8 mouse cellular contexts compared by ENCODE assay signal in the genomic region with DNA sequence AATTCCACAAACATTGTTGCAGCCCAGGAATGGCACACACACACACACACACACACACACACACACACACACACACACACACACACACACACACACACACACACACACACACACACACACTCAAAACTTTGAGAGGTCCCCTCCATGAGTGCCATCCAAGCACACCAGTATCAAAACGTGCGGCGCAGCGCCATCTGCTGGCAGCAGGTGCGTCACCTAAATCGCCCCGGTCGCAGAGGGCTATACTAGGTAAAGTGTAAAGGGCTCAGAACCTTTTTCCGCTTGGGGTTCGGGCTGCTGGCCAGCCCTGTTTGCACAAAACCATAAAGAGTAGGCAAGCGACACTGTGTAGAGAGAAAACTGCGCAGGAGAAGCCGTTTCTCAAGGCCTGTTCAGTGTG.
A peak's percentile ranks its signal among the peaks of the same experiment; 100 is the strongest.
DNase-seq lines count a peak whose midpoint lies in the region; ATAC-seq lines count a peak whose summit lies in the region.
"Had no signal": no experiment of that assay in that cellular context is flagged by ENCODE, and none has a peak within 500 bp of the region (broad histone marks: within the 10 kb centered on the region; RNA-seq: fewer than 3 reads in every experiment).

No protein-coding gene starts in this region.

- H3K36me3 ChIP-seq in midbrain, embryonic 11.5 days (ENCODE audit: control insufficient read depth, insufficient read depth, low read length) = no peaks in the 10 kb centered on the region
- no peaks in the 10 kb centered on the region for H3K36me3 ChIP-seq in stomach, embryonic 16.5 days (ENCODE audit: control insufficient read depth, insufficient read depth, low read length)

- intact Hi-C loops in left cerebral cortex, postnatal 14 days (cut with DNase I) = loop anchor here (2.0 to 10.0 kb wide), 4 partner anchors 210 to 777 kb away; no protein-coding TSS in a partner anchor

- no peak overlapping the region for H3K4me3 ChIP-seq in midbrain, embryonic 11.5 days (ENCODE audit: low read depth, low read length)
- H3K4me3 ChIP-seq in stomach, embryonic 16.5 days (replicated peaks; ENCODE audit: low read length) = no peak overlapping the region
- H3K4me3 ChIP-seq: megakaryocyte, embryonic 14.5 days had no signal

- no peak overlapping the region for H3K4me2 ChIP-seq in midbrain, embryonic 11.5 days
- H3K4me2 ChIP-seq in stomach, embryonic 16.5 days (ENCODE audit: low read depth, low read length) = no peak overlapping the region

- no peak overlapping the region for H3K9ac ChIP-seq in midbrain, embryonic 11.5 days (ENCODE audit: low read length)
- no peak overlapping the region for H3K9ac ChIP-seq in stomach, embryonic 16.5 days (ENCODE audit: low read length)

- peak; percentile 67 for DNase-seq in adrenal gland, adult 2 months
- peak; percentile 91 to 92 for DNase-seq in cerebellum, postnatal 4 days (ENCODE audit: low spot score in 2 of 2)
- peak; percentile 85 for DNase-seq in gastrocnemius, postnatal 10 days
- DNase-seq in kidney, adult 11 months = peak; percentile 68
- DNase-seq in left cerebral cortex, postnatal 14 days (ENCODE audit: low spot score in 2 of 2) = peak; percentile 79 to 87
- peak; percentile 99 for DNase-seq in midbrain, embryonic 11.5 days (ENCODE audit: low spot score, missing footprints)

- H3K27me3 ChIP-seq in midbrain, embryonic 11.5 days (ENCODE audit: control insufficient read depth, insufficient read depth, low read length) = no peaks in the 10 kb centered on the region
- H3K27me3 ChIP-seq in stomach, embryonic 16.5 days (ENCODE audit: control insufficient read depth, insufficient read depth, low read length) = no peaks in the 10 kb centered on the region; the same call in 1 of the 2 replicates
- H3K27me3 ChIP-seq: megakaryocyte, embryonic 14.5 days had no signal

- H3K9me3 ChIP-seq in midbrain, embryonic 11.5 days (ENCODE audit: control insufficient read depth, low read length) = no peaks in the 10 kb centered on the region
- no peaks in the 10 kb centered on the region for H3K9me3 ChIP-seq in stomach, embryonic 16.5 days (replicated peaks; ENCODE audit: control insufficient read depth, low read length)
- H3K9me3 ChIP-seq: megakaryocyte, embryonic 14.5 days had no signal

- H3K27ac ChIP-seq in midbrain, embryonic 11.5 days (ENCODE audit: low read depth, low read length) = no peak overlapping the region
- H3K27ac ChIP-seq in stomach, embryonic 16.5 days (ENCODE audit: low read length) = no peak overlapping the region

- H3K4me1 ChIP-seq in midbrain, embryonic 11.5 days (ENCODE audit: control insufficient read depth, insufficient read depth, low read length) = peaks cover 10% of the 10 kb centered on the region
- H3K4me1 ChIP-seq in stomach, embryonic 16.5 days (ENCODE audit: control insufficient read depth, insufficient read depth, low read length) = no peaks in the 10 kb centered on the region
- H3K4me1 ChIP-seq: megakaryocyte, embryonic 14.5 days had no signal

- 3% methylated on average over 13 of the region's 13 CpGs for WGBS in midbrain, embryonic 11.5 days
- WGBS in stomach, embryonic 16.5 days = 6% methylated on average over 13 of the region's 13 CpGs

- ATAC-seq in midbrain, embryonic 11.5 days (ENCODE audit: low FRiP score) = peak; percentile 78
- ATAC-seq in stomach, embryonic 16.5 days (ENCODE audit: insufficient read depth, low FRiP score) = 0 out of 2 replicates have a peak, but pooled peaks have one; percentile 29
